Mouse (Mus musculus): ENCODE results near the gene Spock2.

GRCm38 (mm10) chr10:60077736-60078560, 28.1 kb upstream of the Spock2 start:
- no peak for TF ChIP-seq GATA1 (IDR thresholded peaks at IDR 0.05; ENCODE audit: borderline replicate concordance, low read length)
- TF ChIP-seq FLI1 (IDR thresholded peaks at IDR 0.05; ENCODE audit: low read length): no peak

Measured in megakaryocyte, embryonic 14.5 days (primary cell).